Mouse (Mus musculus) hindbrain, embryonic 15.5 days (tissue): ENCODE results near the gene Patl2. TPM values are rescaled to one million over a fixed set of nuclear protein-coding genes. Genes with fewer than 3 reads are reported as not detected.
A peak's percentile ranks its signal among the peaks of the same experiment; 100 is the strongest.
"Not testable (repeated sequence)": the region's sequence is repeated elsewhere in the genome, so short reads cannot be mapped to it uniquely, and the experiment has no call there.

Experiments used
- ATAC-seq: fragments of 200-750 bp; cut with Nextera tagmentation; 2 replicates; pipeline ENCODE4 v1.8.0; 2017; ENCODE audit warnings: low read depth, moderate number of reproducible peaks, moderate TSS enrichment; ENCODE audit not compliant: low FRiP score
- H3K27ac ChIP-seq: fragments of 300-500 bp; sonication (generic); replicated peaks from 2 replicates; pipeline ENCODE4 v1.5.1; 2015; ENCODE audit warnings: mild to moderate bottlenecking, inconsistent platforms
- H3K27me3 ChIP-seq: fragments of 300-500 bp; sonication (generic); 2 replicates; pipeline ENCODE4 v1.6.1; 2015; ENCODE audit warnings: control low read depth, inconsistent platforms
- H3K36me3 ChIP-seq: fragments of 300-500 bp; sonication (generic); 2 replicates; pipeline ENCODE4 v1.6.1; 2015; ENCODE audit warnings: control low read depth, inconsistent platforms
- H3K4me1 ChIP-seq: fragments of 300-500 bp; sonication (generic); replicated peaks from 2 replicates; pipeline ENCODE4 v1.6.1; 2015; ENCODE audit warnings: control low read depth, inconsistent platforms
- H3K4me2 ChIP-seq: fragments of 300-500 bp; sonication (generic); 2 replicates; pipeline ENCODE4 v1.6.1; 2015; ENCODE audit warnings: moderate library complexity, mild to moderate bottlenecking, inconsistent platforms
- H3K4me3 ChIP-seq: fragments of 300-500 bp; sonication (generic); 2 replicates; pipeline ENCODE4 v1.5.1; 2015; ENCODE audit warnings: mild to moderate bottlenecking, inconsistent platforms
- H3K9ac ChIP-seq: fragments of 300-500 bp; sonication (generic); 2 replicates; pipeline ENCODE4 v1.6.1; 2015; ENCODE audit warnings: inconsistent platforms
- H3K9me3 ChIP-seq: fragments of 300-500 bp; sonication (generic); 2 replicates; pipeline ENCODE4 v1.6.1; 2016; ENCODE audit warnings: control low read depth, inconsistent platforms
- WGBS: fragments of 180-500 bp; shearing (Covaris S2); methylation state at CpG from one replicate; pipeline ENCODE4 v1.1.7; 2015; 5-methylcytosine and 5-hydroxymethylcytosine counted together
- polyA plus RNA-seq: library from polyadenylated mRNA; unstranded; fragments of >200 nt; fragmentation: Nextera tagmentation; extraction: Ambion mirVana; gene quantifications from 2 replicates; pipeline ENCODE4 v1.2.1, GENCODE M21; 2015

The Patl2 gene
- polyA plus RNA-seq, 1 experiment from 2014 or later = not detected

GRCm38 (mm10) chr2:122217075-122217474 lies 31.1 kb upstream of the Patl2 start:
- H3K4me1 ChIP-seq, H3K4me3 ChIP-seq, H3K27ac ChIP-seq, ATAC-seq, H3K27me3 ChIP-seq, H3K36me3 ChIP-seq, H3K4me2 ChIP-seq, H3K9ac ChIP-seq, H3K9me3 ChIP-seq: not testable (repeated sequence)
- WGBS = 98% methylated on average over 4 of the region's 4 CpGs

DNA sequence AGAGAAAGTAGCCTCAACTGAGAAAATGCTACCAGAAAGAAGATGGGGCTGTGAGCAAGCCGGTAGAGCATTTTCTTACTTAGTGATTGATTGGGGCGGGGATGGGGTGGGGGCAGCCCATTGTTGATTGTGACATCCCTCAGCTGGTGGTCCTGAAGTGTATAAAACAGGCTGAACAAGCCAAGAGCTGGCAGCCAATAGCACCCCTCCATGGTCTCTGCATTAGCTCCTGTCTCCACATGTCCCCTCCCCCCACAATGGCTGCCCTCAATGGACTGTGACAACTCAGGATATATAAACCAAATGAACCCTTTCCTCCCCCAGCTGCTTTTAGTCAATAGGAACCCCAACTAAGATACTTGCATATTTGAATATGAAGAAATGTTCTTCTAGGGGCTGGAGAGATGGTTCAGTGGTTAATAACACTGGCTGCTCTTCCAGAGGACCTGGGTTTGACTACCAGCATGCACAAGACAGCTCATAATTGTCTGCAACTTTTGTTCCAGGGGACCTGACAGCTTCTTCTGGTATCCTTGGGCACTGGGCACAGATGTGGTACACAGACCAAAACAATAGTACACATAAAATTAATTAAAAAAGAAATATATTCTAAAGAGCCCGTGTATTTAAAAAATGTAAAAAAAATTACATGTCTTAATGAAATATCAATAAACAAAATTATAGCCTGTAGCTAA lies 24.7 kb upstream of the Patl2 start:
- Histone ChIP-seq H3K36me3 (no peaks in the 10 kb centered on the region), H3K9me3 (no peaks in the 10 kb centered on the region), H3K27me3 (no peaks in the 10 kb centered on the region), H3K4me1 (no peaks in the 10 kb centered on the region), H3K4me2 (no peak overlapping the region), H3K27ac (no peak overlapping the region), H3K4me3 (no peak overlapping the region), H3K9ac (no peak overlapping the region)
- WGBS = 27% methylated on average over 3 of the region's 3 CpGs
- no peak for ATAC-seq

- H3K9me3 ChIP-seq = no peaks in the 10 kb centered on the region
- H3K4me3 ChIP-seq = no peak overlapping the region
- 71% methylated on average over 2 of the region's 2 CpGs for WGBS
- no peaks in the 10 kb centered on the region for H3K36me3 ChIP-seq
- ATAC-seq = no peak
- H3K27me3 ChIP-seq = no peaks in the 10 kb centered on the region
- no peak overlapping the region for H3K9ac ChIP-seq
- H3K4me2 ChIP-seq = no peak overlapping the region
- no peak overlapping the region for H3K27ac ChIP-seq
- H3K4me1 ChIP-seq = no peaks in the 10 kb centered on the region
Observed at GRCm38 (mm10) chr2:122206440-122207107, 20.6 kb upstream of the Patl2 start.

DNA sequence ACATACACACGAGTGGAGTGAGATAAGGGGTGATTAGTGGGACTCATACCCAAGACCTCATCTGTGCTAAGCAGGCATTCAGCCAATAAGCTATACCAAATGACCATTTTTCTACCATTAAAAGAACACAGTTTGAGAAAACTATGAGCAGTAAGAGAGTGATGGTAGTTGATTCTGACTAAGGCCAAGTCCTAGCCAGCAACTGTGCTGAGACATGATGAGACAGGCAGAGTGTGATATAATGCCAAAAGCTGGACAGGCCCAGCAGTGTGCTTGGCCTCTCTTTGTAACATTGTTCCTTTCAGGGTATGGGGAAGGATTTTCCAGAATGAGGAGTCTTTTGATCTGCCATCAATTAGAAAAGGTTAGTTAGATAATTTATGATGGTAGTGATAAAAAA lies 15.5 kb upstream of the Patl2 start:
- no peak overlapping the region for H3K9ac ChIP-seq
- no peak overlapping the region for H3K4me3 ChIP-seq
- H3K4me1 ChIP-seq = no peaks in the 10 kb centered on the region
- no peaks in the 10 kb centered on the region for H3K36me3 ChIP-seq
- H3K27me3 ChIP-seq = no peaks in the 10 kb centered on the region
- H3K27ac ChIP-seq = no peak overlapping the region
- no peak overlapping the region for H3K4me2 ChIP-seq
- WGBS = 92% methylated on average over 1 of the region's 1 CpGs
- ATAC-seq = no peak
- no peaks in the 10 kb centered on the region for H3K9me3 ChIP-seq

DNA sequence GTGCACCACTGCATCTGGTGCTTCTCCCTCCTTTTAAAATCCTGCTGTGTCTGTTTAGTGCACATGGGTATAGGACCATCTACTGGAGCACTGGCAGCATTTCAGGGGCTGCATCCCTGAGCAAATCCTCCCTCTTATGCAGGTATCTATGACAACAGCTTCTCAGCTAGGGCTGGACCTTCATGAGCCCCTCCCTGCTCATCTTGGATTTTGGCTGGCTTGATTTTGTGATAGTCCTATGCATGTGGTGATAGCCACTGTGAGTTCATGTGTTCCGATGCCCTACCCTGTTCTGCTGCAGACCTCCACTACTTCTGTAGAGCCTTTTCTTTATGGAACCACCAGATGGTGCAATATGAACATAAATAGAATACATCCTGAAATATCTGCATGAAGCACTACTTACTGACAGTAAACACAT lies 8.5 kb upstream of the Patl2 start:
- peak overlapping the region; percentile 20 for H3K4me2 ChIP-seq
- no peaks in the 10 kb centered on the region for H3K9me3 ChIP-seq
- H3K27me3 ChIP-seq = no peaks in the 10 kb centered on the region
- ATAC-seq = peak; percentile 81
- no peak overlapping the region for H3K4me3 ChIP-seq
- H3K9ac ChIP-seq = no peak overlapping the region
- H3K4me1 ChIP-seq = no peaks in the 10 kb centered on the region
- WGBS = 48% methylated on average over 1 of the region's 1 CpGs
- no peak overlapping the region for H3K27ac ChIP-seq
- no peaks in the 10 kb centered on the region for H3K36me3 ChIP-seq

DNA sequence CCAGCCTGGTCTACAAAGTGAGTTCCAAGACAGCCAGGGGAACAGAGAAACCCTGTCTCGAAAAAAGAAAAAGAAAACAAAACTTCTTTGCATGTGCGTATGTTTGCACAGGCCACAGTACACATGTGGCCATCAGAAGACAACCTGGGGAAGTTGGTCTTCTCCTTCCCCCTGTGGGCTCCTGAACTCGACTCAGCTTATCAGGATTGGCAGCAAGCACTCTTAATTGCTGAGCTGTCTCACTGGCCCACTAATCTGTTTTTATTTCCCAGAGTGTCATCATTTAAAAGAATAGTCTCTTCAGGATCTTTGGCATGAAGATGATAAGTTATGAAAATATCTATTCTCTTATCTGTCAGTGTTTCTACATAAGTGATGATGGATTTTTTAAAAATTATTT lies 5.9 kb upstream of the Patl2 start:
- H3K9me3 ChIP-seq = no peaks in the 10 kb centered on the region
- no peak overlapping the region for H3K4me2 ChIP-seq
- no peaks in the 10 kb centered on the region for H3K36me3 ChIP-seq
- no peak overlapping the region for H3K9ac ChIP-seq
- H3K4me3 ChIP-seq = no peak overlapping the region
- H3K27me3 ChIP-seq = no peaks in the 10 kb centered on the region
- ATAC-seq = no peak
- WGBS = 85% methylated on average over 3 of the region's 3 CpGs
- no peaks in the 10 kb centered on the region for H3K4me1 ChIP-seq
- H3K27ac ChIP-seq = no peak overlapping the region

DNA sequence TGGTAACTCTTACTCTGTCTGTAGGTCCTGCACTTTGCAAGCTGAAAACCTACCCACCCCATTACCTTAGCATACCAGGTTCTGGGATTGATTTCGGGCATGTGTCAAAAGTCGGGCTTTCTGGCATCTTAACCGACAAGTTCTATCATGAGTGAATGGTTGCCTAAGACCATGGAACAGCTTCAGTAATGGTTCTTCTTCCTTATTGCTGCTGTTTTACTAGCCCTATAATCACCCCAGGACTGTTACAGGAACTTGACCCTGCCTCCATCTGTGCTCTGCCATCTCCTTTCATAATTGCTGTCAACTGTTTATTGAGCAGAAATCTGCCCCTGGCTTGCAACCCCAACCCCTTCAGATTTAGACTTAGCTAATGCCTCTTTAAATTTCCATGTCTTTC lies 762 bp upstream of the Patl2 start:
- H3K9me3 ChIP-seq = no peaks in the 10 kb centered on the region
- no peaks in the 10 kb centered on the region for H3K4me1 ChIP-seq
- H3K27me3 ChIP-seq = no peaks in the 10 kb centered on the region
- no peak overlapping the region for H3K9ac ChIP-seq
- WGBS = 93% methylated on average over 3 of the region's 3 CpGs
- no peak for ATAC-seq
- H3K4me3 ChIP-seq = no peak overlapping the region
- H3K27ac ChIP-seq = no peak overlapping the region
- H3K4me2 ChIP-seq = no peak overlapping the region
- no peaks in the 10 kb centered on the region for H3K36me3 ChIP-seq

- Histone ChIP-seq H3K27ac (no peak overlapping the region), H3K4me3 (no peak overlapping the region), H3K27me3 (no peaks in the 10 kb centered on the region), H3K9me3 (no peaks in the 10 kb centered on the region), H3K4me1 (no peaks in the 10 kb centered on the region), H3K36me3 (no peaks in the 10 kb centered on the region), H3K9ac (no peak overlapping the region), H3K4me2 (no peak overlapping the region)
- ATAC-seq = no peak
- WGBS = 87% methylated on average over 4 of the region's 4 CpGs
Observed at GRCm38 (mm10) chr2:122185086-122185485, 903 bp downstream of the Patl2 start.

- 75% methylated on average over 8 of the region's 8 CpGs for WGBS
- H3K4me3 ChIP-seq = no peak overlapping the region
- ATAC-seq = no peak
Observed at GRCm38 (mm10) chr2:122180051-122180822, 5.8 kb downstream of the Patl2 start.

GRCm38 (mm10) chr2:122172188-122172587 lies 13.8 kb downstream of the Patl2 start:
- no peaks in the 10 kb centered on the region for H3K4me1 ChIP-seq
- ATAC-seq = no peak
- no peaks in the 10 kb centered on the region for H3K9me3 ChIP-seq
- 91% methylated on average over 2 of the region's 2 CpGs for WGBS
- no peak overlapping the region for H3K4me3 ChIP-seq
- no peak overlapping the region for H3K4me2 ChIP-seq
- H3K9ac ChIP-seq = no peak overlapping the region
- no peaks in the 10 kb centered on the region for H3K36me3 ChIP-seq
- H3K27ac ChIP-seq = no peak overlapping the region
- H3K27me3 ChIP-seq = no peaks in the 10 kb centered on the region

More at GRCm38 (mm10) chr2:122180051-122180822, 5.8 kb downstream of the Patl2 start:
- H3K4me2 ChIP-seq = no peak overlapping the region
- H3K36me3 ChIP-seq = no peaks in the 10 kb centered on the region
- no peaks in the 10 kb centered on the region for H3K4me1 ChIP-seq
- no peak overlapping the region for H3K27ac ChIP-seq
- no peaks in the 10 kb centered on the region for H3K9me3 ChIP-seq
- H3K9ac ChIP-seq = no peak overlapping the region
- no peaks in the 10 kb centered on the region for H3K27me3 ChIP-seq

- no peak for ATAC-seq
Observed at GRCm38 (mm10) chr2:122171292-122171691, 14.7 kb downstream of the Patl2 start.

DNA sequence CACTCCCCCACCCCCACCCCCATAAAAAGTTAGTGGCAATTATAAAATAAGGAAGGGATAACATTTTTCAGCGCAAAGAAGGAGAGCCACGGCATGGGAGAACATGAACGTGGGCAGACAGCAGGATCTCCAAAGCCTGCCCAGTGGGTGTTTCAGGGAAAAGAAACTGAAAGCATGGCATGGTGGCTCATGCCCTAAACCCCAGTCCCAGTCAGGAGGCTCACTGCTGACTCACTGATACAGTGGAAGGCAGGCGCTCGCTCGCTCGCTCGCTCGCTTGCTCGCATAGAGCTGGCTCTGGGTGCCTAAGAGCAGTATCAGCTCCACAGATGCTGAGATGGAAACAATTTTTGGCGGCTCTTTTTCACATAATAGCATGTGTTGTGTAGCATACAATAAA lies 21.7 kb downstream of the Patl2 start:
- Histone ChIP-seq H3K4me3 (no peak overlapping the region), H3K27me3 (no peaks in the 10 kb centered on the region), H3K27ac (no peak overlapping the region), H3K4me2 (no peak overlapping the region), H3K36me3 (no peaks in the 10 kb centered on the region), H3K4me1 (no peaks in the 10 kb centered on the region), H3K9me3 (no peaks in the 10 kb centered on the region), H3K9ac (no peak overlapping the region)
- no peak for ATAC-seq
- 89% methylated on average over 11 of the region's 11 CpGs for WGBS

More at GRCm38 (mm10) chr2:122171292-122171691, 14.7 kb downstream of the Patl2 start:
- Histone ChIP-seq H3K36me3 (no peaks in the 10 kb centered on the region), H3K4me3 (no peak overlapping the region), H3K9me3 (no peaks in the 10 kb centered on the region), H3K27me3 (no peaks in the 10 kb centered on the region), H3K27ac (no peak overlapping the region), H3K4me1 (no peaks in the 10 kb centered on the region), H3K9ac (no peak overlapping the region), H3K4me2 (no peak overlapping the region)
- WGBS = 95% methylated on average over 6 of the region's 6 CpGs
